Mouse (Mus musculus) regulatory T cell (primary cell): ENCODE results near the gene Srsf3.
"Not testable (repeated sequence)": the region's sequence is repeated elsewhere in the genome, so short reads cannot be mapped to it uniquely, and the experiment has no call there.

Source experiments
- in situ Hi-C: fragments of 300-600 bp; cut with MboI, MseI; formaldehyde crosslinking; loops from one replicate; pipeline ENCODE4 v1.15.1; 2025; ENCODE audit warnings: high pct_unique_total_duplicates

The Srsf3 gene

DNA sequence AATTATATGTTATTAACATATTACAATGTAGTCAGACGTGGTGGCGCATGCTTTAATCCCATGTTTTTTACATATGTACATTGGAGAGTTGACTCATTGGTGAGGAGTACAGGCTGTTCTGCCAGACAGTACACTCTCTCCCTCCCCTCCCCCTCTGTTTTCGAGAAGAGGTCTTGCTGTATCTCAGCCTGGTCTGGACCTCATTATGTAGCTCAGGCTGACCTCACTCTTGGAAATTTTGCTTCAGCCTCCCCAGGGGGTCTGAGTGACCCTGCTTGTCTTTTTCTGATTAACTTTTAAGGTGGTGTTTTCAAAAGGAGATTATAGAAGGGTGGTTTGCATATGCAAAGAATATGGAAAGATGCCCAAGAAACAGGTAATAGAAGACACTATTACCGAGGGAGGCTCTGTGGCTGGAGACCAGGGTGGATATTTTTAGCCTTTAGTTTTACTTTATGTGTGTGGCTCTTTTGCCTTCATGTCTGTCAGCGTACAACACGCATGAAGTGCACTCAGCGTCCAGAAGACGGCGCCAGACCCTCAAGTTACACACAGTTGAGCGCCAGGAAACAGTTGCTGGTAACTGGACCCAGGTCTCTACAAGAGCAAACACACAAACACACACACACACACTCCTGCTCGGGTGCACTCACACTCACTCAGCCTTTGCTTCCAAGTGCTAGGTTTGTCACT, 14.0 kb upstream of the Srsf3 start:
- in situ Hi-C loops = no loop called here

- in situ Hi-C loops = no loop called here
These were observed 13.0 kb upstream of the Srsf3 start for GRCm38 (mm10) chr17:29019391-29019790.

DNA sequence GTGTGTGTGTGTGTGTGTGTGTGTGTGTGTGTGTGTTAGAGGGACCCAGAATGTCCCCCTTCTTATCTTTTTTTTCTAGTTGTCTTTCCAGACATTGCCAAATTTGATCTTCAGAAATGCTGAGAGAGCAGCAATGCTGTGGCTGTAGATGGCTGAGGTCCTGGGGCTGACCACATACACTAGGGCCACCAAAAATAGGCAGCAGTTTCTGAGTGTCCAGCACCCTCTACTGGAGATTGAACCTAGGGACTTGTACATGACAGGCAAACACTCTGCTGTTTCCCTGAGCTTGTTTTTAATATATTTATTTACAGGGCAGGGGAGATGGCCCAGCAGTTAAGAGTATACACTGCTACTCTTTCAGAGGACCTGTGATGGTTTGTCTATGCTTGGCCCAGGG, 12.0 kb upstream of the Srsf3 start:
- in situ Hi-C loops = no loop called here

GRCm38 (mm10) chr17:29022230-29022819, 10.1 kb upstream of the Srsf3 start:
- in situ Hi-C loops = no loop called here

GRCm38 (mm10) chr17:29023346-29023745, 9.1 kb upstream of the Srsf3 start:
- in situ Hi-C loops = no loop called here

- in situ Hi-C loops = no loop called here
These were observed 8.2 kb upstream of the Srsf3 start for GRCm38 (mm10) chr17:29024047-29024892.

GRCm38 (mm10) chr17:29024896-29025565, 7.4 kb upstream of the Srsf3 start:
- in situ Hi-C loops = no loop called here

GRCm38 (mm10) chr17:29026652-29027356, 5.6 kb upstream of the Srsf3 start:
- in situ Hi-C loops = no loop called here

- in situ Hi-C loops = no loop called here
These were observed 1.9 kb upstream of the Srsf3 start for GRCm38 (mm10) chr17:29030321-29031034.

- in situ Hi-C loops = not testable (repeated sequence)
These were observed 1.2 kb upstream of the Srsf3 start for GRCm38 (mm10) chr17:29031085-29031711.

- in situ Hi-C loops = no loop called here
These were observed 606 bp upstream of the Srsf3 start for GRCm38 (mm10) chr17:29031771-29032273.

DNA sequence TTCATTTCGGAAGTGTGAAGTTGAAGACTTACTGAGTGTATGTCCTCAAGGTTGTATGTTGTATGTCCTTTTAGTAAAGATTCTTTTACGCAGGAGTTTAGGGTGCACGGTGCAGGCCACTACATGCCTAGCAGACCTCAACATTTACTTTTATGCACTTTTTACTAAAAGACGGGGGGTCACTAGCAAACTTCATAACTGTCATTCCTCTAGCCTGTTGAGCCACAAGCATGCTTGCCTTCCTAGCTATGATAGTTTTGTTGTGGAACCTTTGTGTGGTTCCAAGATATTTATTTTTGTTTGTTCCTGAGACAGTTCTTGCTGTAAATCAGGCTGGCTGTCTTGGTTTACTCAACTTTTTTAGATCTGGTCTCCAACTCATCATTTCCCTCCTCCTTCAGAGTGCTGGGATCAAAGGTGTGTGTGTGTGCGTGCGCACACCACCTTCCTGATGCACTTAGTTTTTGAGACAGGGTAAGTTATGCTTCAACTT, 1.2 kb downstream of the Srsf3 start:
- in situ Hi-C loops = no loop called here

DNA sequence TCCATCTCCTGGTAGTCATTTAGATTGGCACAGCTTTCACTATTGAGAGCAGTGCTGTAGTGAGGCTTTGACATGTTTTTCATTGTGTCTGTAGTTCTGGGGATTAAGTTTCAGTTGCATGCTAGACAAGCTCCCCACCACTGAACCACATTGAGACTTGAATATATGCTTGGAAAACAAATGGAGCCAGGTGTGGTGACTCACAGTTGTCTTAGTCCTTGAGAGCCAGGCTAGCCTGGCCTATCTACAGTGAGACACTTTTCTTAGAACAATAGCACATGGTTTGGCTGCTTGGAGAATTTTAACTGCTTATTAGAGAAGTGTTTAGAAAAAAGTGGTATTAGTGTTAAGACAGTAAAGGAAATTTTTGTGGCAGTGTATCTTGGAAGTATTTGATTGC, 1.8 kb downstream of the Srsf3 start:
- in situ Hi-C loops = no loop called here

GRCm38 (mm10) chr17:29035506-29035905, 3.1 kb downstream of the Srsf3 start:
- in situ Hi-C loops = no loop called here

DNA sequence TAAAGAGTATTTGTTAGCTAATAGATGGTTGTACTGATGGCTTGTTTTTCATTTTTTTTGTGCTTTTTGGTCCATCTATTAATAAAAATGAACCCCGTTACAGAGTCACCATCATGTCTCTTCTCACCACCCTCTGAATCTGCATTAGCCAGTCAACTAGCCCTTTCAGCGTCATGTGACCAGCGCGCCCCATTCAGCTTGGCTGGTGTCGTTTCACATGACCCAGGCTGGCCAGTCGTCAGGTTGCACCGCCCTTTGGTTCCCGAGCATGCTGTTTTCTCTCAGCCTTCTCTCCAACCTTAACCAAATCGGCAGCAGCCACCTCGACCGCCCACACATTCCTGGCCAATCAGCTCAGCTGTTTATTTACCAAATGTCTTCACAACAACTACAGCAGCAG, 6.9 kb downstream of the Srsf3 start:
- in situ Hi-C loops = no loop called here

- in situ Hi-C loops = not testable (repeated sequence)
These were observed 9.2 kb downstream of the Srsf3 start for GRCm38 (mm10) chr17:29041632-29042031.

DNA sequence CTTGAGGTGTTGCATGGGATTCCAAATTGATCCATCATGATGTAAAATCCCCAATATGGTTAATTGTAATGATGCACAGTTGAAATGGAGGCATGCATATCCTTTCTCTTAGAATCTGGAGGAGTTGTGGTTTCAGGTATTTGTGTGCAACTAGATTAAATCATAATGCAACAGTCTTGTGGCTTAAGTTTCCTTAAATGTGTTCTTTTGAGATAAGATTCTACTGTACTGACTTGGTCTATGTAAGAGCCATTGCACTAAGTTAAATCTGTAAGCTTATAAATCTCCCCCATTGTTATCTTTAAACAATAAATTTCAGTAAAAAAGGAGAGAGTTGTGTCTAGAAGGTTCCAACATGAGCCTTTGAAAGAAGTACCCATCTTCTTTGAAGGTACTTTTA, 10.1 kb downstream of the Srsf3 start:
- in situ Hi-C loops = no loop called here

- in situ Hi-C loops = no loop called here
These were observed 11.2 kb downstream of the Srsf3 start for GRCm38 (mm10) chr17:29043583-29043982.

DNA sequence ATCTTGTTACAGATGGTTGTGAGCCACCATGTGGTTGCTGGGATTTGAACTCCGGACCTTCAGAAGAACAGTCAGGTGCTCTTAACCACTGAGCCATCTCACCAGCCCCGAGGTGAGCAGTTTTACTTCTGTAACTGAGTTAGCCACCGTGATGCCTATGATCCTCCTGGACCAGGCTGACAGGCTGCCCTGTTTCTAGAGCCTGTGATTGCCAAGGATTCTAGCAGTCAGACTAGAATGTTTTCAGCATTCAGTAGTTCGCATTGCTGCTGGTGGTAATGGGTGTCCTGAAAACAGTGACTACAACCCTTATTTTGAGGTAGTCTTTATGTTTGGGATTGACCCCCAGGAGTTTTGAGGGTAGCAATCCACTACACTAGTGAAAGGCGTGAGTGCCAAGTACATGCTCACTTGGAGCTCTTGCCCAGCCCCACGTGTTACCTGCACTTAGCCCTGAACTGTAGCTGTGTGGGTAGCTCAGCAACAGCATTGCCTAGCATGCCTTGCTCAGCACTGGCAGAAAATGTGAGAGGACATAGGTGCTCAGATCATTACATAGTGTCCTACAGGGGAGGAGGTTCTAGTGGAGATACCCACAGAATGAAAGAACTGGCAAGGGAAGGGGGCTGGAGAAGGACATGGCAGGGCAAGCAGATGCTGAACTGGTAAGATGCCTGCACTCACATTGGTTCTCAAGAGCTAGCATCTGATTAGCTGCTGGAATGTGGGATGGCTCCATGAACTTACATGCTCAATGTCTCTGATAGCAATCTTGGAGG, 11.9 kb downstream of the Srsf3 start:
- in situ Hi-C loops = no loop called here
